Mouse (Mus musculus) midbrain, embryonic 16.5 days (tissue): Measurements from ENCODE around the gene Dclk2. TPM values are rescaled to one million over a fixed set of nuclear protein-coding genes. Genes with fewer than 3 reads are reported as not detected.

Experiments used
- ATAC-seq: fragments of 200-750 bp; cut with Nextera tagmentation; 2 replicates; pipeline ENCODE4 v1.8.0; 2017; ENCODE audit warnings: moderate TSS enrichment
- H3K27ac ChIP-seq: fragments of 300-500 bp; sonication (generic); 2 replicates; pipeline ENCODE4 v1.5.1; 2014; ENCODE audit warnings: mild to moderate bottlenecking, low read length, mixed read lengths
- H3K27me3 ChIP-seq: fragments of 300-500 bp; sonication (generic); 2 replicates; pipeline ENCODE4 v1.6.1; 2014; ENCODE audit warnings: low read depth, low read length, mixed read lengths; ENCODE audit not compliant: control insufficient read depth, insufficient read depth
- H3K36me3 ChIP-seq: fragments of 300-500 bp; sonication (generic); 2 replicates; pipeline ENCODE4 v1.6.1; 2014; ENCODE audit warnings: mild to moderate bottlenecking, low read length, moderate library complexity, mixed read lengths; ENCODE audit not compliant: control insufficient read depth, insufficient read depth
- H3K4me1 ChIP-seq: fragments of 300-500 bp; sonication (generic); 2 replicates; pipeline ENCODE4 v1.6.1; 2014; ENCODE audit warnings: mild to moderate bottlenecking, low read length, mixed read lengths; ENCODE audit not compliant: control insufficient read depth, insufficient read depth
- H3K4me2 ChIP-seq: fragments of 300-500 bp; sonication (generic); 2 replicates; pipeline ENCODE4 v1.6.1; 2014; ENCODE audit warnings: mild to moderate bottlenecking, low read length, mixed read lengths
- H3K4me3 ChIP-seq: fragments of 300-500 bp; sonication (generic); 2 replicates; pipeline ENCODE4 v1.5.1; 2014; ENCODE audit warnings: low read depth, mild to moderate bottlenecking, low read length, moderate library complexity, mixed read lengths
- H3K9ac ChIP-seq: fragments of 300-500 bp; sonication (generic); 2 replicates; pipeline ENCODE4 v1.6.1; 2014; ENCODE audit warnings: low read depth, low read length, mixed read lengths
- H3K9me3 ChIP-seq: fragments of 300-500 bp; sonication (generic); replicated peaks from 2 replicates; pipeline ENCODE4 v1.6.1; 2014; ENCODE audit warnings: mild to moderate bottlenecking, low read length, mixed read lengths; ENCODE audit not compliant: control insufficient read depth, poor library complexity, severe bottlenecking
- WGBS: fragments of 180-500 bp; shearing (Covaris S2); extraction: QIAGEN DNeasy Blood & Tissue Kit; methylation state at CpG from one replicate; pipeline ENCODE4 v1.1.7; 2014; 5-methylcytosine and 5-hydroxymethylcytosine counted together
- polyA plus RNA-seq: library from polyadenylated mRNA; unstranded; fragments of >200 nt; fragmentation: Nextera tagmentation; extraction: Ambion mirVana; gene quantifications from 2 replicates; pipeline ENCODE4 v1.2.1, GENCODE M21; 2015

Dclk2 gene
- polyA plus RNA-seq, 1 experiment from 2014 or later: 85.0 TPM

- no peak overlapping the region for H3K4me3 ChIP-seq
These were observed 180.9 kb downstream of the Dclk2 start for GRCm38 (mm10) chr3:86739745-86740144.

GRCm38 (mm10) chr3:86738831-86739230, 181.8 kb downstream of the Dclk2 start:
- 0 out of 2 replicates have a peak overlapping the region, but pooled peaks have one; percentile 26 for H3K27ac ChIP-seq
- peaks cover 5% of the 10 kb centered on the region; the same call in 1 of the 2 replicates for H3K4me1 ChIP-seq
- no peaks in the 10 kb centered on the region for H3K27me3 ChIP-seq
- H3K9me3 ChIP-seq: no peaks in the 10 kb centered on the region
- H3K4me2 ChIP-seq: no peak overlapping the region
- WGBS: 76% methylated on average over 3 of the region's 3 CpGs
- no peak overlapping the region for H3K9ac ChIP-seq
- H3K4me3 ChIP-seq: no peak overlapping the region
- ATAC-seq: no peak
- H3K36me3 ChIP-seq: no peaks in the 10 kb centered on the region

More at GRCm38 (mm10) chr3:86739745-86740144, 180.9 kb downstream of the Dclk2 start:
- WGBS: 54% methylated on average over 4 of the region's 4 CpGs
- Histone ChIP-seq H3K27me3 (no peaks in the 10 kb centered on the region), H3K27ac (no peak overlapping the region), H3K36me3 (no peaks in the 10 kb centered on the region), H3K4me2 (no peak overlapping the region), H3K9ac (no peak overlapping the region), H3K4me1 (peaks cover 5% of the 10 kb centered on the region; the same call in 1 of the 2 replicates), H3K9me3 (no peaks in the 10 kb centered on the region)
- no peak for ATAC-seq

Other genes starting within 250 kb of the Dclk2 start
- 40.1 and 49.9 TPM in 2 replicates for gene Cd1d1, start 78.6 kb upstream of the Dclk2 start, polyA plus RNA-seq